Mouse (Mus musculus): ENCODE measurements around the gene Ccdc51.

Ccdc51 gene

GRCm38 (mm10) chr9:109096251-109096661 lies 14.0 kb downstream of the Ccdc51 start:
- no peak for DNase-seq (ENCODE audit: low spot score in 2 of 2)

- DNase-seq (ENCODE audit: low spot score in 2 of 2) = no peak
Observed at GRCm38 (mm10) chr9:109096856-109097255, 14.6 kb downstream of the Ccdc51 start.

- no peak for DNase-seq (ENCODE audit: low spot score in 2 of 2)
Observed at GRCm38 (mm10) chr9:109097291-109097690, 15.0 kb downstream of the Ccdc51 start.

GRCm38 (mm10) chr9:109097831-109098230 lies 15.5 kb downstream of the Ccdc51 start:
- no peak for DNase-seq (ENCODE audit: low spot score in 2 of 2)

- DNase-seq (ENCODE audit: low spot score in 2 of 2) = no peak
Observed at GRCm38 (mm10) chr9:109098366-109098765, 16.1 kb downstream of the Ccdc51 start.

GRCm38 (mm10) chr9:109098969-109099368 lies 16.7 kb downstream of the Ccdc51 start:
- DNase-seq (ENCODE audit: low spot score in 2 of 2) = no peak

- no peak for DNase-seq (ENCODE audit: low spot score in 2 of 2)
Observed at GRCm38 (mm10) chr9:109100307-109100928, 18.1 kb downstream of the Ccdc51 start.

GRCm38 (mm10) chr9:109101933-109102445 lies 19.7 kb downstream of the Ccdc51 start:
- DNase-seq (ENCODE audit: low spot score in 2 of 2) = no peak

GRCm38 (mm10) chr9:109102541-109102940 lies 20.2 kb downstream of the Ccdc51 start:
- no peak for DNase-seq (ENCODE audit: low spot score in 2 of 2)

- DNase-seq (ENCODE audit: low spot score in 2 of 2) = no peak
Observed at GRCm38 (mm10) chr9:109103250-109103649, 21.0 kb downstream of the Ccdc51 start.

GRCm38 (mm10) chr9:109104083-109104482 lies 21.8 kb downstream of the Ccdc51 start:
- no peak for DNase-seq (ENCODE audit: low spot score in 2 of 2)

- DNase-seq (ENCODE audit: low spot score in 2 of 2) = no peak
Observed at GRCm38 (mm10) chr9:109105011-109105410, 22.7 kb downstream of the Ccdc51 start.

- no peak for DNase-seq (ENCODE audit: low spot score in 2 of 2)
Observed at GRCm38 (mm10) chr9:109105648-109106047, 23.4 kb downstream of the Ccdc51 start.

- DNase-seq (ENCODE audit: low spot score in 2 of 2) = no peak
Observed at GRCm38 (mm10) chr9:109107341-109107740, 25.0 kb downstream of the Ccdc51 start.

- DNase-seq (ENCODE audit: low spot score in 2 of 2) = no peak
Observed at GRCm38 (mm10) chr9:109110240-109110639, 27.9 kb downstream of the Ccdc51 start.

- no peak for DNase-seq (ENCODE audit: low spot score in 2 of 2)
Observed at GRCm38 (mm10) chr9:109111101-109111500, 28.8 kb downstream of the Ccdc51 start.

GRCm38 (mm10) chr9:109111591-109111990 lies 29.3 kb downstream of the Ccdc51 start:
- no peak for DNase-seq (ENCODE audit: low spot score in 2 of 2)

GRCm38 (mm10) chr9:109113331-109113730 lies 31.0 kb downstream of the Ccdc51 start:
- DNase-seq (ENCODE audit: low spot score in 2 of 2) = no peak

- no peak for DNase-seq (ENCODE audit: low spot score in 2 of 2)
Observed at GRCm38 (mm10) chr9:109114276-109114675, 32.0 kb downstream of the Ccdc51 start.

GRCm38 (mm10) chr9:109114871-109115270 lies 32.6 kb downstream of the Ccdc51 start:
- no peak for DNase-seq (ENCODE audit: low spot score in 2 of 2)

GRCm38 (mm10) chr9:109116205-109116604 lies 33.9 kb downstream of the Ccdc51 start:
- no peak for DNase-seq (ENCODE audit: low spot score in 2 of 2)

- no peak for DNase-seq (ENCODE audit: low spot score in 2 of 2)
Observed at GRCm38 (mm10) chr9:109118106-109118505, 35.8 kb downstream of the Ccdc51 start.

- DNase-seq (ENCODE audit: low spot score in 2 of 2) = no peak
Observed at GRCm38 (mm10) chr9:109119571-109119970, 37.3 kb downstream of the Ccdc51 start.

GRCm38 (mm10) chr9:109120956-109121355 lies 38.7 kb downstream of the Ccdc51 start:
- no peak for DNase-seq (ENCODE audit: low spot score in 2 of 2)

Measured in urinary bladder, adult 18-20 months (tissue).